Mouse (Mus musculus): ENCODE data around the gene Elane. TPM values are rescaled to one million over a fixed set of nuclear protein-coding genes. Genes with fewer than 3 reads are reported as not detected.

Gene Elane
- polyA plus RNA-seq, 1 experiment, result not detected

DNA sequence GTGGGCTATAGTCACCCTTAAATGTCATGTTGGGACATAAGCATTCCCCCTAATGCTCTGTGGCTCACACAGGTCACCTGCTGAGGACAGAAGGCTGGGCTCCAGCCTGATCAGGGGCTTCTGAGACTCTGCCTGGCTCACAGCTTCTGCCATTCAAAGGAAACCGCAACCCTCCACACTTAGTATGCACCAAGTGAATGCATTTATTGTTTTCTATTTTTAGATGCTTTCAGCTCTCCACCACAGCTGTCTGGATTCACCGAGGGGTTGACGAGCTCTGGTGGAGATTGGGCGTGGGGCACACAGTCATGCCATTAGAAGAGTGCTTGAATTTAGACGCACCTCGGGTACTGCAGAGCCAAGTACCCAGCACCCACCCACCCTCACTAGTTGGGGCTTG, 12.7 kb upstream of the Elane start:
- H3K27ac ChIP-seq (ENCODE audit: insufficient read depth, low read depth, low read length), result no peak overlapping the region
- 0 out of 2 replicates have a peak, but pooled peaks cover 6% of the 10 kb centered on the region for H3K4me1 ChIP-seq (ENCODE audit: control insufficient read depth, insufficient read depth, low read length)
- H3K27me3 ChIP-seq (replicated peaks; ENCODE audit: control insufficient read depth, insufficient read depth, low read length), result no peaks in the 10 kb centered on the region
- no peak for DNase-seq
- TF ChIP-seq CTCF (conservative IDR thresholded peaks at IDR 0.05; ENCODE audit: insufficient read depth, insufficient read length, low read depth, low read length) (no peak), POLR2A (IDR thresholded peaks at IDR 0.05; ENCODE audit: low read depth, low read length) (no peak)
- no peak overlapping the region for H3K4me3 ChIP-seq (ENCODE audit: insufficient read depth, low read depth, low read length)
- WGBS, result 39% methylated on average over 6 of the region's 6 CpGs
- H3K36me3 ChIP-seq (ENCODE audit: control insufficient read depth, insufficient read depth, low read length), result no peaks in the 10 kb centered on the region

DNA sequence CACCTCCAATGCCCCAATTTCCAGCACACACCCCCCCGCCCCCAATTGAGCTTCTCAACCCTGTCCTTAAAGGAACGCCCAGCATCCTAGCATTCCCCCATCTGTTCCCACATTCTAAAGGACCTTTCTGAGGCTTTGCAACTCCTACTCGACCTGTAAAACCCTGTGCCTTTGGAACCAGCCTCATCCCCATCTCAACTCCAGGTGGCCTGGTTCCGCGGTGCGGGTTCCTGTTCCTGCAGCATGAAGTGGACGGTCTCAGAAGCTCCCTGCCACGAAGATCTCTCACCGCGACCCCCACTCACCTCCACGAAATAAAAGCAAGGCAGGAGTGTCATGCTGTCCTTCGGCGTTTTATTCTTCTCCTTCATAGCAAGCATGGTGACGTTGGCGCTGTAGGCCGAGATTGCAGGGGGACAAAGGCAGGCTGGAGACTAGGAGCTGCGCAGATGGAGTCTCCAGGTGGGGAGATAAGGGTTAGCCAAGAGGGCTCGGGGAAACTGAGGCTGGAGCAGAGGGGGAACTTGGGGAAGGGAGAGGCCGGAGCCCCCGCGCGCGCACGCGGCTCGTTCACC, 12.2 kb upstream of the Elane start:
- no peaks in the 10 kb centered on the region for H3K36me3 ChIP-seq (ENCODE audit: control insufficient read depth, insufficient read depth, low read length)
- H3K4me1 ChIP-seq (ENCODE audit: control insufficient read depth, insufficient read depth, low read length), result 0 out of 2 replicates have a peak, but pooled peaks cover 6% of the 10 kb centered on the region
- H3K4me3 ChIP-seq (ENCODE audit: insufficient read depth, low read depth, low read length), result peak overlapping the region; percentile 47
- no peak overlapping the region for H3K27ac ChIP-seq (ENCODE audit: insufficient read depth, low read depth, low read length)
- H3K27me3 ChIP-seq (replicated peaks; ENCODE audit: control insufficient read depth, insufficient read depth, low read length), result no peaks in the 10 kb centered on the region
- WGBS, result 9% methylated on average over 26 of the region's 26 CpGs
- no peak for DNase-seq
- TF ChIP-seq CTCF (conservative IDR thresholded peaks at IDR 0.05; ENCODE audit: insufficient read depth, insufficient read length, low read depth, low read length) (no peak), POLR2A (IDR thresholded peaks at IDR 0.05; ENCODE audit: low read depth, low read length) (no peak)

GRCm38 (mm10) chr10:79874290-79874862, 11.7 kb upstream of the Elane start, which contains the start of the genes Prtn3 and Plppr3:
TSS of gene Prtn3 (plus strand) at chr10:79874476.
TSS of gene Plppr3 (minus strand) at chr10:79874634.
- Histone ChIP-seq H3K27me3 (replicated peaks; ENCODE audit: control insufficient read depth, insufficient read depth, low read length) (no peaks in the 10 kb centered on the region), H3K27ac (ENCODE audit: insufficient read depth, low read depth, low read length) (no peak within 1 kb of the TSS), H3K36me3 (ENCODE audit: control insufficient read depth, insufficient read depth, low read length) (no peaks in the 10 kb centered on the region), H3K4me3 (ENCODE audit: insufficient read depth, low read depth, low read length) (peak within 1 kb of the TSS; percentile 47), H3K4me1 (ENCODE audit: control insufficient read depth, insufficient read depth, low read length) (0 out of 2 replicates have a peak, but pooled peaks cover 6% of the 10 kb centered on the region)
- DNase-seq, result no peak
- WGBS, result 2% methylated on average over 57 of the region's 57 CpGs
- TF ChIP-seq POLR2A (IDR thresholded peaks at IDR 0.05; ENCODE audit: low read depth, low read length) (no peak), CTCF (conservative IDR thresholded peaks at IDR 0.05; ENCODE audit: insufficient read depth, insufficient read length, low read depth, low read length) (no peak)

DNA sequence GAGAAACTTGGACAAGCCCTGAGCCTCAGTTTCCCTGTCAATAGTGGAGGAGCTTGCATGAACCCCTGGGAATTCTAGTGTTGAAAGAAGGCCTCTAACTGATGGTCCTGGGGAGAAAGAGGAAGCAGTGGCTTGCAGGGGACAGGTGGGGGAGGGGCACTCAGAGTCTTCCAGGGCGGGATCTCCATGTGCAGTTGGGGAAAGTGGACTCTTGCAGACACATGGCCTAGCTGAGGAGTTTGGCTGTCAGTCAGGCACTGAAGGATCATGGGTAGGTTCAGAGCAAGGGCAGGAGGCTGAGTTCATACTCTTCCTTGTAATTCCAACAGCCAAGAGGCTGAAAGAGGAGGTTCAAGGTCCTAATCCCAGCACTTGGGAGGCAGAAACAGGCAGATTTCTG, 8.9 kb upstream of the Elane start:
- TF ChIP-seq CTCF (conservative IDR thresholded peaks at IDR 0.05; ENCODE audit: insufficient read depth, insufficient read length, low read depth, low read length), result no peak
- TF ChIP-seq POLR2A (IDR thresholded peaks at IDR 0.05; ENCODE audit: low read depth, low read length), result no peak
- WGBS, result 65% methylated on average over 1 of the region's 1 CpGs
- Histone ChIP-seq H3K27me3 (replicated peaks; ENCODE audit: control insufficient read depth, insufficient read depth, low read length) (no peaks in the 10 kb centered on the region), H3K4me1 (ENCODE audit: control insufficient read depth, insufficient read depth, low read length) (0 out of 2 replicates have a peak, but pooled peaks cover 9% of the 10 kb centered on the region), H3K27ac (ENCODE audit: insufficient read depth, low read depth, low read length) (no peak overlapping the region), H3K36me3 (ENCODE audit: control insufficient read depth, insufficient read depth, low read length) (no peaks in the 10 kb centered on the region), H3K4me3 (ENCODE audit: insufficient read depth, low read depth, low read length) (no peak overlapping the region)
- DNase-seq, result no peak

GRCm38 (mm10) chr10:79877757-79878156, 8.3 kb upstream of the Elane start:
- Histone ChIP-seq H3K27ac (ENCODE audit: insufficient read depth, low read depth, low read length) (peak overlapping the region; percentile 51; the same call in 1 of the 2 replicates), H3K36me3 (ENCODE audit: control insufficient read depth, insufficient read depth, low read length) (no peaks in the 10 kb centered on the region), H3K27me3 (replicated peaks; ENCODE audit: control insufficient read depth, insufficient read depth, low read length) (no peaks in the 10 kb centered on the region), H3K4me3 (ENCODE audit: insufficient read depth, low read depth, low read length) (no peak overlapping the region), H3K4me1 (ENCODE audit: control insufficient read depth, insufficient read depth, low read length) (0 out of 2 replicates have a peak, but pooled peaks cover 9% of the 10 kb centered on the region)
- TF ChIP-seq CTCF (conservative IDR thresholded peaks at IDR 0.05; ENCODE audit: insufficient read depth, insufficient read length, low read depth, low read length) (no peak), POLR2A (IDR thresholded peaks at IDR 0.05; ENCODE audit: low read depth, low read length) (no peak)
- WGBS, result 34% methylated on average over 12 of the region's 12 CpGs
- peak; percentile 79 for DNase-seq

- Histone ChIP-seq H3K4me3 (ENCODE audit: insufficient read depth, low read depth, low read length) (no peak overlapping the region), H3K27me3 (replicated peaks; ENCODE audit: control insufficient read depth, insufficient read depth, low read length) (no peaks in the 10 kb centered on the region), H3K27ac (ENCODE audit: insufficient read depth, low read depth, low read length) (no peak overlapping the region), H3K4me1 (ENCODE audit: control insufficient read depth, insufficient read depth, low read length) (0 out of 2 replicates have a peak, but pooled peaks cover 4% of the 10 kb centered on the region), H3K36me3 (ENCODE audit: control insufficient read depth, insufficient read depth, low read length) (no peaks in the 10 kb centered on the region)
- DNase-seq, result no peak
- WGBS, result 29% methylated on average over 3 of the region's 3 CpGs
- TF ChIP-seq CTCF (conservative IDR thresholded peaks at IDR 0.05; ENCODE audit: insufficient read depth, insufficient read length, low read depth, low read length) (no peak), POLR2A (IDR thresholded peaks at IDR 0.05; ENCODE audit: low read depth, low read length) (no peak)
Observed at GRCm38 (mm10) chr10:79879527-79879926, 6.5 kb upstream of the Elane start.

GRCm38 (mm10) chr10:79880721-79881120, 5.3 kb upstream of the Elane start:
- Histone ChIP-seq H3K36me3 (ENCODE audit: control insufficient read depth, insufficient read depth, low read length) (no peaks in the 10 kb centered on the region), H3K4me1 (ENCODE audit: control insufficient read depth, insufficient read depth, low read length) (0 out of 2 replicates have a peak, but pooled peaks cover 3% of the 10 kb centered on the region), H3K27ac (ENCODE audit: insufficient read depth, low read depth, low read length) (no peak overlapping the region), H3K27me3 (replicated peaks; ENCODE audit: control insufficient read depth, insufficient read depth, low read length) (no peaks in the 10 kb centered on the region), H3K4me3 (ENCODE audit: insufficient read depth, low read depth, low read length) (no peak overlapping the region)
- DNase-seq, result no peak
- WGBS, result 34% methylated on average over 9 of the region's 9 CpGs
- TF ChIP-seq POLR2A (IDR thresholded peaks at IDR 0.05; ENCODE audit: low read depth, low read length), result no peak
- no peak for TF ChIP-seq CTCF (conservative IDR thresholded peaks at IDR 0.05; ENCODE audit: insufficient read depth, insufficient read length, low read depth, low read length)

Measured in kidney, adult 2 months (tissue).